Mouse (Mus musculus): ENCODE measurements around the gene Hspa12a. TPM values are rescaled to one million over a fixed set of nuclear protein-coding genes. Genes with fewer than 3 reads are reported as not detected.

The Hspa12a gene
- 10 to 100 TPM; 22.7 to 24.4 TPM for total RNA-seq (2021)

GRCm38 (mm10) chr19:58942841-58943828 lies at the start of gene Hspa12a, which contains the start of gene Eno4:
Hspa12a (minus strand) TSS chr19:58943654.
Eno4 (plus strand) TSS chr19:58943425.
- DNase-seq (ENCODE audit: low spot score) = peak; percentile 91
- intact Hi-C loops (cut with DNase I) = no loop called here

DNA sequence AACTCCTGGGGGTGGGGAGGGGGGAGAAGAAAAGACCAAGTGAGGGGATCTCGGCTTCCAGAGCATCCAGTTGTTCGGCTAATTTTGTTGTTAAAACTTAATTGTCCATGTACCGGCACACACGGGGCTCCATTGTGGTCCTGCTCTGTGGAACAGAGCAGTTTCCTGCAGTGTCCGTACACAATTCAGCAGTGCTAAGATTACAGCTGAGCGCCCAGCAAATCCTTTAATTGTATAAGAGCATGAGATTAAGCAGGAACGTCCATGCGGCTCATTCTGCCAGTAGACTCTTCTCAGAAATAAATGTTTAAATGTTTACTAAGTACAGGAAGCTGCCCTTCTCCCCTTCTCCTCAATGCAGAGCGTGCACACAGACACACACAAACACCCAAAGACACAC lies 38.1 kb upstream of the Hspa12a start:
- intact Hi-C loops (cut with DNase I) = no loop called here
- no peak for DNase-seq (ENCODE audit: low spot score)

GRCm38 (mm10) chr19:58980056-58980440 lies 36.6 kb upstream of the Hspa12a start:
- DNase-seq (ENCODE audit: low spot score) = no peak
- intact Hi-C loops (cut with DNase I) = no loop called here

- intact Hi-C loops (cut with DNase I) = no loop called here
- no peak for DNase-seq (ENCODE audit: low spot score)
These were observed 36.1 kb upstream of the Hspa12a start for GRCm38 (mm10) chr19:58979436-58980055.

DNA sequence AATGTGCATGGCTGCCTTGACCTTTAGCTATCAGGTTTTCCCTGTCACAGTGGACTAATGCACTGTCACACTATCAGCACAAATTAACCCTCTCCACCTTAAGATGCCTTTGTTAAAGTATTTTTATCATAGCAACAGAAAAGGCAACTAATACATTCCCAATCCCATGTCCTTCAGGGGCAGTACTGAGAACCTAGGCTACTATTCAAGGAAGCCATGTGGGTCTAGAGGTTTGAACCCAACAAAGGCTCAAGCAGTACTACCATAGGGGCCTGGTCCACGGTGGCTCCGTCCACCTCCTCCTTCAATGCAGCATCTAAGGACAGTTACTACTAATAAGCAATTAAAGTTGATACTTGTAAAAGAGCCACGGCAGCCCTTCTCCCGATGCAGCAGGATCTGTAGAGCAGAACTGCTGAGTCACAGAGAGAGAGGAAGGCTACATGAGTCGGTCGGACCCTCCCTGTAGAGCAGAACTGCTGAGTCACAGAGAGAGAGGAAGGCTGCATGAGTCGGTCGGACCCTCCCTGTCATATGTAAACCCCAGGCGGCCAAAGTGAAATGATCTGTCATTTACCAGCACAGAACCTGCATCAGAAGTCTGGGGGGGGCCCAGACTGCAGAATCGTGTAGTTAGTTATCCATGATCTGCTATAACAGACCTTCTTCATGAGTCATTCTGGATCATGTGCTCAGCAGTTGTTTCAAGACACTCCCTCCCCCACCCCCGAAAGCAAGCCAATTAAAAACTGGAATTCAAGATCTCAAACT lies 35.1 kb upstream of the Hspa12a start:
- intact Hi-C loops (cut with DNase I) = no loop called here
- DNase-seq (ENCODE audit: low spot score) = no peak

DNA sequence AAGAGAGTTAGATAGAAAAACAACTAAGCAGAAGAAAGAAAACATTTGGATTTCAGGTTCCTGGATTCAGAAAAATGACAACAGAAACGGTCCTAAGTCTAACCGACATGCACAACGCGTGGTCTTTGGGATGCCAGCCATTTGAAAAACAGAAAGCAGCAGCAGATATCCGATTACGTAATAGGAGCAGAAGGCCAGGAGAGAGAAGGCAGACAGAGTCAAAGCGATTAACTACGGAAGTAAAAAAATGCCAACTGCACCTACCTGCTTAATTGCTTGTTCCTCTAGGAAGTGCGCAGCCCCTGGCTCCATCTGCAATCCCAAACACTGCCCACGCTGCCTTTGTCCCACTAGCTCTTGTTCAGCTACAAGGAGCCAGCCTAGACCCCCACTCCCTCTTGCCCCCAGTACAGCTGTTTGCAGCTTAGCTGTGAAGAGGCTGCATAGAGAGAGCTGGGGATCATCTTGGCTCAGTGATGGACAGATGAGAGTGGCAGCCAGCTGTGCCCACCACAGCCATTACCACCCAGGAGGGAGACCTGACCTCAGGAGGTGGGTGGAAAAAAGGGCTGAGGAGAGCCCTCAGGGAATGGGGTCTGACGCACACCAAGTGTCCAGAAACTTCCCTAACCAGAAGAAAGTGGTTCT lies 31.9 kb upstream of the Hspa12a start:
- intact Hi-C loops (cut with DNase I) = no loop called here
- no peak for DNase-seq (ENCODE audit: low spot score)

DNA sequence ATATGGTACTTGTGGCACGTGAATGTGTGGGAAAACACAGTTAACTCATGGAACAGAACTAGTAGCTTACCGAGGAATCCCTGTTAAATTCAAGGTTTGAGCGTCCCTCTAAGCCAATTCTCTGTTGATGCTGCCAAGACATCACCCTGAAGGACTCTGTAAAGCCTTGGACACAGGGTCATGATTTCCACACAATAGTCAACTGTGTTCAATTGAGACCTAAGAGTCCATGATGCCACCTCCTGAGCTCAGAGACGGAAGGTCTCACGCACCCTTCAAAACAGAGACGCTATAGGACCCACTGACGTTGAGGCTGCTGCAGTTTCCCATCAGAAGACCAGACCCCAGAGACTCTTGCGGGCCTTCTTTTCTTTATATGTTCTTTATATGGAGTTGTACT lies 30.7 kb upstream of the Hspa12a start:
- intact Hi-C loops (cut with DNase I) = no loop called here
- DNase-seq (ENCODE audit: low spot score) = no peak

- DNase-seq (ENCODE audit: low spot score) = no peak
- intact Hi-C loops (cut with DNase I) = no loop called here
These were observed 27.4 kb upstream of the Hspa12a start for GRCm38 (mm10) chr19:58970826-58971225.

GRCm38 (mm10) chr19:58968731-58969506 lies 25.5 kb upstream of the Hspa12a start:
- no peak for DNase-seq (ENCODE audit: low spot score)

GRCm38 (mm10) chr19:58963011-58963410 lies 19.6 kb upstream of the Hspa12a start:
- DNase-seq (ENCODE audit: low spot score) = no peak
- intact Hi-C loops (cut with DNase I) = no loop called here

More at GRCm38 (mm10) chr19:58968731-58969506, 25.5 kb upstream of the Hspa12a start:
- intact Hi-C loops (cut with DNase I) = no loop called here

GRCm38 (mm10) chr19:58954779-58955178 lies 11.3 kb upstream of the Hspa12a start:
- DNase-seq (ENCODE audit: low spot score) = no peak
- intact Hi-C loops (cut with DNase I) = no loop called here

- DNase-seq (ENCODE audit: low spot score) = no peak
- intact Hi-C loops (cut with DNase I) = no loop called here
These were observed 8.8 kb upstream of the Hspa12a start for GRCm38 (mm10) chr19:58952236-58952635.

DNA sequence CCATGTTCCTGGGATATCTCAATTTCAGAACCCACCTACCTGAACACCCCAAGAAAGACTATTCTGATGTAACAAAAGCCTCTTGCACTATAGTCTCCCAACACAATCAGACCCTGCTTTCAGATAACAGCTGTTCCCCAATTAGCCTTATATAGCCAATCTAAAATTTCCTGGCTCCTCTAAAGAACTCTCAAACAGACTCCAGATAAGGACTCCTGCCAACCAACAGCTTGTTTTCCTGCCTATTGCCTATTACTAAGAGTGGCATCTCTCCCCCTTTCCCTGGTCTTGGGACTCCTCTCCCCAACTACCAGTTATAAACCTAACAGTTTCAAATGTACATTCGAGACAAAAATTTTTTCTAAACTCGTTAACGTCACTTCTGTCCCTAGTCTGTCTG lies 8.1 kb upstream of the Hspa12a start:
- DNase-seq (ENCODE audit: low spot score) = no peak
- intact Hi-C loops (cut with DNase I) = no loop called here

- DNase-seq (ENCODE audit: low spot score) = no peak
- intact Hi-C loops (cut with DNase I) = no loop called here
These were observed 2.5 kb upstream of the Hspa12a start for GRCm38 (mm10) chr19:58945959-58946358.

DNA sequence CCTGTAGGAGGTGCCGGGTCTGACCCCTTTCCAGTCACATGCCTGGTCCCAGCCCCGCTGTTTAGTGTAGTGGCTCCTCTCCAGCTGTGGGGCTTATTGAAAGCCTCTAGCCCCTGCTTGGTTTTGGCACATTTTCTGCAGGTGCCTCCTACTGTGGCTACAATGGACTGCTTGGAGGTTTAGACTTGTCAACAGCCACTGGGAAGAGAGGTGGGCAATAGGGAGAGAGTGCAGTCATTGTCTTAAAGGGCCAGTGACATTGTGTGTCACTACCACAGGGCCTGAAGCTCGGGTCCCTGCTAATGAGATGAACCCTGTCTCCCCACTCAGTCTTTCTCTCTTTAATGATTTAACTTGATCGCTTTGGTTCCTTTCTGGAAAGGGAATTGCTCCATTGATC lies 10.4 kb downstream of the Hspa12a start:
- no peak for DNase-seq (ENCODE audit: low spot score)
- intact Hi-C loops (cut with DNase I) = no loop called here

- intact Hi-C loops (cut with DNase I) = no loop called here
- no peak for DNase-seq (ENCODE audit: low spot score)
These were observed 12.2 kb downstream of the Hspa12a start for GRCm38 (mm10) chr19:58931081-58931800.

DNA sequence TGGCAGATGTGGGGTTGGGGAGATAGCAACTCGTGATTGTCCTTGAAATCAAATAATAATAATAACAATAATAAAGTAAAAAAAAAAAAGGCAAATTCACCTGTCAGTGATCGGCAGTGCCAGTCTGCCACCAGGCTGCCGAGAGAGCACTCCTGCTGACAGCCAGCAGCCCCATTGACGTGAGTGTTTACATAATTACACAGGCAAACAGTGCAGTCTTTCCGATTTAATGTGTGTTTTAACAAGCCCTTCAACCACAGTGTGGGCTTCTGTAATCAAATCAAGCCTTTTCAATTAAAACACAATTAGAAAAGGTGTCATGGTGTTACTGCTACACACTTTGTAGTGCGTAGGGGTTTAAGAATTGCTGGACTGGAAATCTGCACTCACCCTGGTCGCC lies 24.3 kb downstream of the Hspa12a start:
- no peak for DNase-seq (ENCODE audit: low spot score)
- intact Hi-C loops (cut with DNase I) = no loop called here

DNA sequence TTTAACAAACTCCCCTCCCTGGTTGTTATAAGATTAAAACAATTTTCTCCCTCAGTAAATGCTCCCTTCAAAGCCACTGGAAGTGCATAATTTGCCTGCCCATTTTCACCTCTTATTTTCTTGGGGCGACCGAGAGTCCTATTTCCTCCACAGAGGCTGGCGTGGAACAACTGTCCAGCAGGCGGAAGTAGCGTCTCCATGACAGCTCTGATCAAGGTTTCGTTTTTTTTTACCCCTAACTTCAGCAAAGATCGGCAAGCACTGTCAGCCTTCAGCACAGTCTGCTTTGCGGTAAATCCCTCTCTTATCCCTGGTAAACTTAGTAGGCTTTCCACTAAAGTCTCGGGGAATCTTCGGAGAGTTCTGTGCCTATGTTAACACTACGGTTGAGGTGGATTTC lies 24.9 kb downstream of the Hspa12a start:
- no peak for DNase-seq (ENCODE audit: low spot score)
- intact Hi-C loops (cut with DNase I) = no loop called here

- DNase-seq (ENCODE audit: low spot score) = no peak
- intact Hi-C loops (cut with DNase I) = no loop called here
These were observed 30.2 kb downstream of the Hspa12a start for GRCm38 (mm10) chr19:58913301-58913700.
